Comparison of ENCODE assay signal across 29 mouse cellular contexts in the genomic region with DNA sequence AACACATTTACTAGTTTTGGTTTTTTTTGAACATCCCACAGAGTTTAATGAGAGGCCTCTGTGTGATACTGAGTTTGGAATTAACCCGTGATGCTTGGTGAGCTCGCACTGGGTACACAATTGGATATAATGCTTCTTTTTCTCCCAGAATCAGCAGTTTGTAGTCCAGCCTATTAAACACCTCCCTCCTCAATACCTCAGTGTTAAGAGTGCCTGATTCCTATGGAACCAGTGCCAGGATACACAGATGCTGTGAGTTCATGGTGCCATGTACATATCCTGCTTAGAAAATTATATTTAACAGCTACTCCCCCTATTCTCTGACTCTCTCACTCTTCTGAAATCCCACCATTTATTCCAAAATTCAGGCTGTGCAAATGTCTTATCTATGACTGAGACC.
DNase-seq lines count a peak whose midpoint lies in the region; ATAC-seq and TF ChIP-seq lines count a peak whose summit lies in the region.
"Had no signal": no experiment of that assay in that cellular context is flagged by ENCODE, and none has a peak within 500 bp of the region (broad histone marks: within the 10 kb centered on the region; RNA-seq: fewer than 3 reads in every experiment).

No protein-coding gene starts in this region.

- no peaks in the 10 kb centered on the region for H3K9me3 ChIP-seq in forebrain, embryonic 15.5 days
- no peaks in the 10 kb centered on the region for H3K9me3 ChIP-seq in forebrain, embryonic 12.5 days
- H3K9me3 ChIP-seq in hindbrain, postnatal 0 days (ENCODE audit: low read length) = no peaks in the 10 kb centered on the region
- H3K9me3 ChIP-seq in hindbrain, embryonic 13.5 days = no peaks in the 10 kb centered on the region
- H3K9me3 ChIP-seq: embryonic facial prominence, embryonic 10.5 days; embryonic facial prominence, embryonic 13.5 days; heart, embryonic 15.5 days; hindbrain, embryonic 10.5 days; hindbrain, embryonic 15.5 days had no signal

- peak; percentile 16 to 44 for DNase-seq in cerebellum, postnatal 10 days
- DNase-seq in cerebellum, adult 2 months = no peak
- peak; percentile 38 for DNase-seq in hindbrain, postnatal 0 days (ENCODE audit: low spot score)
- DNase-seq in brain, embryonic 14.5 days (ENCODE audit: low read depth) = peak; percentile 53
- DNase-seq: adrenal gland, adult 8-10 months; adrenal gland, postnatal 25 days; cerebellum, adult 18-20 months; cerebellum, adult 9-11 months; cerebellum, postnatal 36 days; embryo, embryonic 11 days; gastrocnemius, adult 2 months; gastrocnemius, postnatal 14 days; heart, adult 18-20 months; heart, postnatal 10 days; heart, postnatal 36 days; kidney, adult 18-20 months had no signal

- no peak overlapping the region for H3K27ac ChIP-seq in cerebellum, adult 2 months (ENCODE audit: insufficient read depth, low read length)
- no peak overlapping the region for H3K27ac ChIP-seq in forebrain, embryonic 15.5 days (replicated peaks)
- no peak overlapping the region for H3K27ac ChIP-seq in forebrain, embryonic 12.5 days
- no peak overlapping the region for H3K27ac ChIP-seq in hindbrain, postnatal 0 days
- H3K27ac ChIP-seq in hindbrain, embryonic 13.5 days = no peak overlapping the region
- H3K27ac ChIP-seq: embryonic facial prominence, embryonic 10.5 days; embryonic facial prominence, embryonic 13.5 days; gastrocnemius, adult 2 months; heart, embryonic 15.5 days; hindbrain, embryonic 10.5 days; hindbrain, embryonic 15.5 days had no signal

- H3K36me3 ChIP-seq in forebrain, embryonic 15.5 days = no peaks in the 10 kb centered on the region
- no peaks in the 10 kb centered on the region for H3K36me3 ChIP-seq in forebrain, embryonic 12.5 days (replicated peaks)
- H3K36me3 ChIP-seq in hindbrain, postnatal 0 days (ENCODE audit: insufficient read depth, low read length) = no peaks in the 10 kb centered on the region
- H3K36me3 ChIP-seq in hindbrain, embryonic 13.5 days = no peaks in the 10 kb centered on the region
- H3K36me3 ChIP-seq: embryonic facial prominence, embryonic 10.5 days; embryonic facial prominence, embryonic 13.5 days; heart, embryonic 12.5 days; heart, embryonic 15.5 days; hindbrain, embryonic 10.5 days; hindbrain, embryonic 15.5 days had no signal

- WGBS in cerebellum, adult 2 months = 10% methylated on average over 2 of the region's 2 CpGs
- 28% methylated on average over 2 of the region's 2 CpGs for WGBS in forebrain, embryonic 15.5 days
- 60% methylated on average over 2 of the region's 2 CpGs for WGBS in forebrain, embryonic 12.5 days
- WGBS in hindbrain, postnatal 0 days = 57% methylated on average over 2 of the region's 2 CpGs
- 82% methylated on average over 2 of the region's 2 CpGs for WGBS in hindbrain, embryonic 13.5 days

- TF ChIP-seq CTCF in cerebellum, adult 2 months (IDR thresholded peaks at IDR 0.05; ENCODE audit: borderline replicate concordance, insufficient read depth, low read depth, low read length) = no peak
- TF ChIP-seq CTCF in hindbrain, postnatal 0 days (IDR thresholded peaks at IDR 0.05; ENCODE audit: low read depth) = no peak
- no peak for TF ChIP-seq CTCF in brain, embryonic 14.5 days (IDR thresholded peaks at IDR 0.05; ENCODE audit: borderline replicate concordance, extremely low read depth, insufficient read depth, insufficient read length)

- no peak overlapping the region for H3K9ac ChIP-seq in forebrain, embryonic 15.5 days (replicated peaks)
- H3K9ac ChIP-seq in forebrain, embryonic 12.5 days = no peak overlapping the region
- H3K9ac ChIP-seq in hindbrain, postnatal 0 days (replicated peaks; ENCODE audit: low read length) = no peak overlapping the region
- H3K9ac ChIP-seq in hindbrain, embryonic 13.5 days = no peak overlapping the region
- H3K9ac ChIP-seq: embryonic facial prominence, embryonic 13.5 days; heart, embryonic 12.5 days; heart, embryonic 15.5 days; hindbrain, embryonic 15.5 days had no signal

- H3K27me3 ChIP-seq in cerebellum, adult 2 months (ENCODE audit: control insufficient read depth, insufficient read depth, low read length) = no peaks in the 10 kb centered on the region
- H3K27me3 ChIP-seq in forebrain, embryonic 15.5 days = no peaks in the 10 kb centered on the region
- H3K27me3 ChIP-seq in forebrain, embryonic 12.5 days = no peaks in the 10 kb centered on the region
- no peaks in the 10 kb centered on the region for H3K27me3 ChIP-seq in hindbrain, postnatal 0 days (ENCODE audit: insufficient read depth, low read length)
- no peaks in the 10 kb centered on the region for H3K27me3 ChIP-seq in hindbrain, embryonic 13.5 days
- H3K27me3 ChIP-seq: embryonic facial prominence, embryonic 13.5 days; heart, embryonic 12.5 days; heart, embryonic 15.5 days; hindbrain, embryonic 15.5 days had no signal

- ATAC-seq in forebrain, embryonic 15.5 days (replicated peaks) = peak; percentile 63; the same call in 1 of the 2 replicates
- no peak; the same call in 1 of the 2 replicates for ATAC-seq in forebrain, embryonic 12.5 days (ENCODE audit: low FRiP score)
- peak; percentile 53; the same call in 1 of the 2 replicates for ATAC-seq in hindbrain, postnatal 0 days
- no peak for ATAC-seq in hindbrain, embryonic 13.5 days (ENCODE audit: low FRiP score)
- ATAC-seq: activated CD4-positive, CD25-positive, alpha-beta regulatory T cell, adult 4 months; inflammation-experienced regulatory T-cells, adult 6 months; intestine, embryonic 16.5 days had no signal

- no peak overlapping the region for H3K4me2 ChIP-seq in forebrain, embryonic 15.5 days (replicated peaks)
- H3K4me2 ChIP-seq in forebrain, embryonic 12.5 days = no peak overlapping the region
- H3K4me2 ChIP-seq in hindbrain, postnatal 0 days (ENCODE audit: low read depth, low read length) = no peak overlapping the region
- H3K4me2 ChIP-seq in hindbrain, embryonic 13.5 days = no peak overlapping the region
- H3K4me2 ChIP-seq: embryonic facial prominence, embryonic 13.5 days; heart, embryonic 12.5 days; heart, embryonic 15.5 days; hindbrain, embryonic 15.5 days had no signal

- H3K4me1 ChIP-seq in cerebellum, adult 2 months (ENCODE audit: control insufficient read depth, insufficient read depth, low read length) = no peaks in the 10 kb centered on the region
- H3K4me1 ChIP-seq in forebrain, embryonic 15.5 days = no peaks in the 10 kb centered on the region
- H3K4me1 ChIP-seq in forebrain, embryonic 12.5 days = no peaks in the 10 kb centered on the region
- H3K4me1 ChIP-seq in hindbrain, postnatal 0 days (ENCODE audit: insufficient read depth, low read length) = no peaks in the 10 kb centered on the region
- H3K4me1 ChIP-seq in hindbrain, embryonic 13.5 days (replicated peaks) = no peaks in the 10 kb centered on the region
- H3K4me1 ChIP-seq: embryonic facial prominence, embryonic 10.5 days; embryonic facial prominence, embryonic 13.5 days; heart, embryonic 12.5 days; heart, embryonic 15.5 days; hindbrain, embryonic 10.5 days; hindbrain, embryonic 15.5 days had no signal

- H3K4me3 ChIP-seq in cerebellum, adult 2 months (replicated peaks; ENCODE audit: insufficient read depth, low read depth, low read length) = no peak overlapping the region
- no peak overlapping the region for H3K4me3 ChIP-seq in forebrain, embryonic 15.5 days
- H3K4me3 ChIP-seq in forebrain, embryonic 12.5 days (replicated peaks) = no peak overlapping the region
- H3K4me3 ChIP-seq in hindbrain, postnatal 0 days (ENCODE audit: low read length) = no peak overlapping the region
- no peak overlapping the region for H3K4me3 ChIP-seq in hindbrain, embryonic 13.5 days
- H3K4me3 ChIP-seq: embryonic facial prominence, embryonic 10.5 days; embryonic facial prominence, embryonic 13.5 days; erythroblast, embryonic 14.5 days; gastrocnemius, adult 2 months; heart, embryonic 12.5 days; heart, embryonic 15.5 days; hindbrain, embryonic 10.5 days; hindbrain, embryonic 15.5 days had no signal

- TF ChIP-seq POLR2A in cerebellum, adult 2 months (IDR thresholded peaks at IDR 0.05; ENCODE audit: borderline replicate concordance, insufficient read depth, low read length) = no peak
- no peak for TF ChIP-seq POLR2A in brain, embryonic 14.5 days (IDR thresholded peaks at IDR 0.05; ENCODE audit: borderline replicate concordance, extremely low read depth, insufficient read depth, insufficient read length, poor library complexity, severe bottlenecking)

Comparison
In these comparisons a context has a peak if more than half of its experiments do, and no peak if none do; other contexts are left out.
1. DNase-seq: peak in cerebellum, postnatal 10 days (2 of 2), hindbrain, postnatal 0 days (single experiment) and brain, embryonic 14.5 days (single experiment); none in cerebellum, adult 2 months (0 of 2).
2. ATAC-seq: peak in forebrain, embryonic 15.5 days (single experiment) and hindbrain, postnatal 0 days (single experiment); none in forebrain, embryonic 12.5 days (single experiment) and hindbrain, embryonic 13.5 days (single experiment).